Comparison of ENCODE assay signal across 8 mouse cellular contexts in the genomic region with DNA sequence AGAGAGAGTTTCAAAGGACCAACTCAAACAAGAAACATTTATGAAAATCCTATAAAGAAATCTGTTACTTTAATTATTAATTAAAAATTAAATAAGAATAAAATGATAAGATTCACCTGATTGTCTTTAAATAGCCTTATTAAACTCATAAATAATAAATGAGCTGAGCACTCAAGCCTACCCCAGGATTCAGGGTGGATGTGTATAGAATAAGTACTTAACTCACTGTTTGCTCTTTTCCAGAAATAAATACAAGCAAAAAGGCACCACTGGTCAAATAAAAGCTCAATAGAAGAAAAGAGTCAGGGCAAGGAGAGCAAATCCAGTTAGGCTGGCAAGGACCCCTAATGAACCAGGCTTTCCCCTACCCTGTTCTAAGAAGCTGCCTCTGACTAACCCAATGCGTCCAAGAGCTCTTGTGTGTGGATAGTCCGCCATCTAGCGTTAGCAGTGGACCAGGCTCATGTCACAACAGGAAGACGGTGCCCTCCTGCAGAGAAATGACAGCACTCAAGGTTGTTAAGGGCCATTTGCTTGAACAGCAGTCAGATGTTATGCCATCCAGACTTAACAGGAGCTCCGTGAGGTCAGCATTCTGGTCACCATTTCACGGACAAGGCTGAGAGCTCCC. TPM values are rescaled to one million over a fixed set of nuclear protein-coding genes. Genes with fewer than 3 reads are reported as not detected.
A peak's percentile ranks its signal among the peaks of the same experiment; 100 is the strongest.
DNase-seq lines count a peak whose midpoint lies in the region; ATAC-seq and TF ChIP-seq lines count a peak whose summit lies in the region.

No protein-coding gene starts in this region.

- H3K9me3 ChIP-seq in forebrain, embryonic 11.5 days (ENCODE audit: control insufficient read depth, low read length): no peaks in the 10 kb centered on the region
- no peaks in the 10 kb centered on the region for H3K9me3 ChIP-seq in lung, postnatal 0 days (ENCODE audit: low read length)

- peak; percentile 95 for TF ChIP-seq CTCF in brain, embryonic 14.5 days (IDR thresholded peaks at IDR 0.05; ENCODE audit: borderline replicate concordance, extremely low read depth, insufficient read depth, insufficient read length)
- peak; percentile 93 for TF ChIP-seq CTCF in lung, postnatal 0 days (IDR thresholded peaks at IDR 0.05)

- 14% methylated on average over 6 of the region's 6 CpGs for WGBS in forebrain, embryonic 11.5 days
- WGBS in lung, postnatal 0 days: 3% methylated on average over 6 of the region's 6 CpGs

- no peak overlapping the region for H3K4me3 ChIP-seq in forebrain, embryonic 11.5 days (ENCODE audit: low read depth, low read length)
- no peak overlapping the region for H3K4me3 ChIP-seq in lung, postnatal 0 days (ENCODE audit: low read depth, low read length)

- peak; percentile 88 for ATAC-seq in forebrain, embryonic 11.5 days (replicated peaks; ENCODE audit: low FRiP score)
- peak; percentile 76 for ATAC-seq in lung, postnatal 0 days

- intact Hi-C loops in heart, postnatal 36 days (cut with DNase I): loop anchor here (1.0 to 5.0 kb wide), 4 partner anchors 139 to 886 kb away; no protein-coding TSS in a partner anchor

- no peaks in the 10 kb centered on the region for H3K4me1 ChIP-seq in forebrain, embryonic 11.5 days (replicated peaks; ENCODE audit: control insufficient read depth, insufficient read depth, low read length)
- no peaks in the 10 kb centered on the region for H3K4me1 ChIP-seq in lung, postnatal 0 days (ENCODE audit: insufficient read depth, low read depth, low read length)

- no peak for TF ChIP-seq EP300 in lung, postnatal 0 days (IDR thresholded peaks at IDR 0.05)

- no peak for TF ChIP-seq POLR2A in brain, embryonic 14.5 days (IDR thresholded peaks at IDR 0.05; ENCODE audit: borderline replicate concordance, extremely low read depth, insufficient read depth, insufficient read length, poor library complexity, severe bottlenecking)

- DNase-seq in CD8-positive naive resting alpha-beta T cell, adult 2 months (ENCODE audit: low read depth in 2 of 2, low spot score in 2 of 2): peak; percentile 60 to 75
- peak; percentile 96 for DNase-seq in brain, embryonic 14.5 days (ENCODE audit: low read depth)
- DNase-seq in forebrain, embryonic 11.5 days (ENCODE audit: low spot score): peak; percentile 83
- peak; percentile 57 to 70 for DNase-seq in heart, postnatal 36 days
- peak; percentile 85 for DNase-seq in layer of hippocampus, adult 11-12 months (ENCODE audit: low spot score)
- peak; percentile 79 for DNase-seq in lung, postnatal 0 days (ENCODE audit: low spot score)
- peak; percentile 65 for DNase-seq in ovary, postnatal 36 days (ENCODE audit: low spot score)
- peak; percentile 76 for DNase-seq in thymus, postnatal 14 days

- H3K27ac ChIP-seq in forebrain, embryonic 11.5 days (ENCODE audit: low read depth, low read length): no peak overlapping the region
- no peak overlapping the region for H3K27ac ChIP-seq in lung, postnatal 0 days (ENCODE audit: low read length)

- no peaks in the 10 kb centered on the region for H3K36me3 ChIP-seq in forebrain, embryonic 11.5 days (ENCODE audit: control insufficient read depth, insufficient read depth, low read length)
- H3K36me3 ChIP-seq in lung, postnatal 0 days (ENCODE audit: insufficient read depth, low read length): no peaks in the 10 kb centered on the region

- no peaks in the 10 kb centered on the region for H3K27me3 ChIP-seq in forebrain, embryonic 11.5 days (ENCODE audit: control insufficient read depth, insufficient read depth, low read length)
- H3K27me3 ChIP-seq in lung, postnatal 0 days (replicated peaks; ENCODE audit: insufficient read depth, low read length): no peaks in the 10 kb centered on the region

- H3K4me2 ChIP-seq in forebrain, embryonic 11.5 days (ENCODE audit: low read depth, low read length, severe bottlenecking): no peak overlapping the region
- H3K4me2 ChIP-seq in lung, postnatal 0 days (replicated peaks; ENCODE audit: low read depth, low read length): no peak overlapping the region

- no peak overlapping the region for H3K9ac ChIP-seq in forebrain, embryonic 11.5 days (ENCODE audit: low read length)
- no peak overlapping the region for H3K9ac ChIP-seq in lung, postnatal 0 days (replicated peaks; ENCODE audit: low read depth)

RNA-seq across cellular contexts. Expression of gene Galnt14, which starts 33.5 kb away (rescaled TPM):
- 14.5 and 16.0 TPM in 2 replicates for polyA plus RNA-seq in brain, embryonic 14.5 days (2012; rRNA removed)
- polyA plus RNA-seq in forebrain, embryonic 11.5 days (2014; fragmentation: Nextera tagmentation; extraction: Ambion mirVana): 5.4 and 8.4 TPM in 2 replicates
- total RNA-seq in heart, postnatal 36 days (2021): not detected
- 0.06 and 0.20 TPM in 2 replicates for polyA plus RNA-seq in lung, postnatal 0 days (2015; fragmentation: Nextera tagmentation; extraction: Ambion mirVana)
